Mouse (Mus musculus) common myeloid progenitor, adult 5-6 weeks (primary cell): Measurements from ENCODE around the gene Rnf41. TPM values are rescaled to one million over a fixed set of nuclear protein-coding genes. Genes with fewer than 3 reads are reported as not detected.

Experiments used
- ATAC-seq: replicated peaks from 2 replicates; pipeline ENCODE4 v1.8.0; 2016; ENCODE audit warnings: low read depth, mild to moderate bottlenecking, moderate TSS enrichment, inconsistent platforms; ENCODE audit not compliant: poor library complexity, severe bottlenecking
- total RNA-seq: library from RNA; stranded (forward); fragments of 200-1000, 187-1606 nt; gene quantifications from 2 replicates; pipeline ENCODE4 v1.2.3, GENCODE M21; 2017

Gene Rnf41
- total RNA-seq, 1 experiment from 2014 or later, result 13.5 TPM

GRCm38 (mm10) chr10:128380565-128380964, 30.9 kb upstream of the Rnf41 start:
- 0 out of 2 replicates have a peak, but pooled peaks have one; percentile 36 for ATAC-seq

GRCm38 (mm10) chr10:128382482-128382881, 29.0 kb upstream of the Rnf41 start:
- no peak for ATAC-seq

GRCm38 (mm10) chr10:128385902-128386301, 25.6 kb upstream of the Rnf41 start:
- ATAC-seq, result no peak

GRCm38 (mm10) chr10:128388941-128389340, 22.5 kb upstream of the Rnf41 start:
- ATAC-seq, result no peak

- ATAC-seq, result peak; percentile 45
Measured at GRCm38 (mm10) chr10:128389570-128389969, 21.9 kb upstream of the Rnf41 start.

- ATAC-seq, result no peak
Measured at GRCm38 (mm10) chr10:128390366-128390765, 21.1 kb upstream of the Rnf41 start.

GRCm38 (mm10) chr10:128391850-128392249, 19.6 kb upstream of the Rnf41 start:
- no peak for ATAC-seq

- ATAC-seq, result no peak
Measured at GRCm38 (mm10) chr10:128396017-128396673, 15.3 kb upstream of the Rnf41 start.

- no peak for ATAC-seq
Measured at GRCm38 (mm10) chr10:128396716-128397264, 14.7 kb upstream of the Rnf41 start.

- ATAC-seq, result no peak
Measured at GRCm38 (mm10) chr10:128397466-128397865, 14.0 kb upstream of the Rnf41 start.

GRCm38 (mm10) chr10:128400338-128400737, 11.1 kb upstream of the Rnf41 start:
- ATAC-seq, result no peak

- ATAC-seq, result no peak
Measured at GRCm38 (mm10) chr10:128401056-128401455, 10.4 kb upstream of the Rnf41 start, which contains the start of gene Slc39a5. TSS of gene Slc39a5 (minus strand) at chr10:128401229.

- no peak for ATAC-seq
Measured at GRCm38 (mm10) chr10:128401638-128402037, 9.8 kb upstream of the Rnf41 start.

GRCm38 (mm10) chr10:128403931-128404330, 7.5 kb upstream of the Rnf41 start:
- ATAC-seq, result no peak

GRCm38 (mm10) chr10:128408591-128409535, 2.6 kb upstream of the Rnf41 start:
- no peak for ATAC-seq

GRCm38 (mm10) chr10:128409692-128410559, 1.5 kb upstream of the Rnf41 start:
- ATAC-seq, result peak; percentile 86

- ATAC-seq, result no peak
Measured at GRCm38 (mm10) chr10:128410560-128410845, 954 bp upstream of the Rnf41 start.

- no peak for ATAC-seq
Measured at GRCm38 (mm10) chr10:128412055-128412381, 561 bp downstream of the Rnf41 start.

- ATAC-seq, result no peak
Measured at GRCm38 (mm10) chr10:128412558-128412957, 1.1 kb downstream of the Rnf41 start.

GRCm38 (mm10) chr10:128413076-128413475, 1.6 kb downstream of the Rnf41 start:
- no peak for ATAC-seq
